ENCODE assay signal across 22 mouse cellular contexts in genomic region chr8:128445596-128445995, GRCm38 (mm10).
A peak's percentile ranks its signal among the peaks of the same experiment; 100 is the strongest.
DNase-seq lines count a peak whose midpoint lies in the region; ATAC-seq and TF ChIP-seq lines count a peak whose summit lies in the region.
"Had no signal": no experiment of that assay in that cellular context is flagged by ENCODE, and none has a peak within 500 bp of the region (broad histone marks: within the 10 kb centered on the region; RNA-seq: fewer than 3 reads in every experiment).

No protein-coding gene starts in this region.

- peaks cover 72% of the 10 kb centered on the region for H3K36me3 ChIP-seq in heart, adult 2 months (ENCODE audit: control insufficient read depth, insufficient read depth, low read length)
- peaks cover under 1% of the 10 kb centered on the region; the same call in 1 of the 2 replicates for H3K36me3 ChIP-seq in lung, embryonic 15.5 days

- no peak for ATAC-seq in lung, embryonic 15.5 days (ENCODE audit: borderline replicate concordance, extremely low read depth, low FRiP score, low TSS enrichment)
- ATAC-seq: CD4-positive, CD25-positive, alpha-beta regulatory T cell, adult 4 months; forebrain, embryonic 14.5 days had no signal

- TF ChIP-seq CTCF in heart, adult 2 months (IDR thresholded peaks at IDR 0.05) = no peak
- no peak for TF ChIP-seq CTCF in embryonic fibroblast, embryonic 13.5 days (IDR thresholded peaks at IDR 0.05; ENCODE audit: borderline replicate concordance, insufficient read depth, low read length)
- TF ChIP-seq CTCF in layer of hippocampus, adult 2 months (conservative IDR thresholded peaks at IDR 0.05) = no peak

- peaks cover 5% of the 10 kb centered on the region; the same call in 1 of the 2 replicates for H3K79me2 ChIP-seq in heart, adult 2 months (replicated peaks; ENCODE audit: control insufficient read depth, insufficient read depth, low read length)

- H3K4me1 ChIP-seq in heart, adult 2 months (ENCODE audit: control insufficient read depth, insufficient read depth, low read length) = peaks cover 10% of the 10 kb centered on the region
- peaks cover 25% of the 10 kb centered on the region for H3K4me1 ChIP-seq in lung, embryonic 15.5 days
- H3K4me1 ChIP-seq in embryonic fibroblast, embryonic 13.5 days (ENCODE audit: control insufficient read depth, insufficient read depth, low read length) = peaks cover 15% of the 10 kb centered on the region

- H3K4me2 ChIP-seq in lung, embryonic 15.5 days = no peak overlapping the region

- no peak for DNase-seq in heart, adult 2 months
- no peak for DNase-seq in heart, postnatal 36 days
- DNase-seq in lung, postnatal 10 days = no peak
- peak; percentile 21 for DNase-seq in NIH3T3 (ENCODE audit: low read depth)
- DNase-seq in layer of hippocampus, adult 2 months (ENCODE audit: low spot score in 2 of 2) = no peak
- DNase-seq: adrenal gland, adult 2 months; cerebellum, adult 11-12 months; cerebellum, postnatal 14 days; gastrocnemius, postnatal 14 days; heart, adult 18-20 months; kidney, adult 11 months; kidney, postnatal 10 days; lung, postnatal 4 days; midbrain, embryonic 14.5 days; right cerebral cortex, postnatal 14 days; thymus, adult 2 months; thymus, postnatal 4 days had no signal

- TF ChIP-seq POLR2A in heart, adult 2 months (IDR thresholded peaks at IDR 0.05; ENCODE audit: insufficient read depth, low read depth, low read length) = no peak
- TF ChIP-seq POLR2A in embryonic fibroblast, embryonic 13.5 days (IDR thresholded peaks at IDR 0.05; ENCODE audit: low read depth, low read length) = no peak

- WGBS in heart, adult 2 months = 53% methylated on average over 4 of the region's 4 CpGs
- WGBS in lung, embryonic 15.5 days = 49% methylated on average over 4 of the region's 4 CpGs

- intact Hi-C loops in heart, adult 2 months (cut with DNase I) = no loop called here
- intact Hi-C loops in heart, postnatal 36 days (cut with DNase I) = no loop called here

- no peak overlapping the region for H3K4me3 ChIP-seq in heart, adult 2 months
- H3K4me3 ChIP-seq in lung, embryonic 15.5 days = no peak overlapping the region
- H3K4me3 ChIP-seq in embryonic fibroblast, embryonic 13.5 days (ENCODE audit: insufficient read depth, low read length) = no peak overlapping the region
- no peak overlapping the region for H3K4me3 ChIP-seq in layer of hippocampus, adult 2 months

- H3K9ac ChIP-seq in heart, adult 2 months (ENCODE audit: low read depth, low read length) = no peak overlapping the region
- H3K9ac ChIP-seq in lung, embryonic 15.5 days = no peak overlapping the region

- no peaks in the 10 kb centered on the region for H3K9me3 ChIP-seq in lung, embryonic 15.5 days

- no peak for TF ChIP-seq EP300 in heart, adult 2 months (IDR thresholded peaks at IDR 0.05; ENCODE audit: insufficient read depth, low read depth, low read length)

- peak overlapping the region; percentile 1 for H3K27ac ChIP-seq in heart, adult 2 months
- peak overlapping the region; percentile 67 for H3K27ac ChIP-seq in lung, embryonic 15.5 days
- H3K27ac ChIP-seq in embryonic fibroblast, embryonic 13.5 days (ENCODE audit: insufficient read depth, low read length) = peak overlapping the region; percentile 69
- H3K27ac ChIP-seq in layer of hippocampus, adult 2 months = no peak overlapping the region
- H3K27ac ChIP-seq: stomach, postnatal 0 days had no signal

- H3K27me3 ChIP-seq in heart, adult 2 months (ENCODE audit: control insufficient read depth, insufficient read depth, low read length) = no peaks in the 10 kb centered on the region
- H3K27me3 ChIP-seq in lung, embryonic 15.5 days = no peaks in the 10 kb centered on the region
